Mouse (Mus musculus) layer of hippocampus, adult 11-12 months (tissue): ENCODE data around the gene Rhoj.
"Not testable (repeated sequence)": the region's sequence is repeated elsewhere in the genome, so short reads cannot be mapped to it uniquely, and the experiment has no call there.

Source experiments
- DNase-seq: peaks from one replicate; pipeline ENCODE4 v3.0.0; 2022; ENCODE audit warnings: low spot score

The Rhoj gene

GRCm38 (mm10) chr12:75307961-75308951, at the start of gene Rhoj:
Gene Rhoj (plus strand): TSS chr12:75308322.
- DNase-seq, result peak; percentile 65

DNA sequence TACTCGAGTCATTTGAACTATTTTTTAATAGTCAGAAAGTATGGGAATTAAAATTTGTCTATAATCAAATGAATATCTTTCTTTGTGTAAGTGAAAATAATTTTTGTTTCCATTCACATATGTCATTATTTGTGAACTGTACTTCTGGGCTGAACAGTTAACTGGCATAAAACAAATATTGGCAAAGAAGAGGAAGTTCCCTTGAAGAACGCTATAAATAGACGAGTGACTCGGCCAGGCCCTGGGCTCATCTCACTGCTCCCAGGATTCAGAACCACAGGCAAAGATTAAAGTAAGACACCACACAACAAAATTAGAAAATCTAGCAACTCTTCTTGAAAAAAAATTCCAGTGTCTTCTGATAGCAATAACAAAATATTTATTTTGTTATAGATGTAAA, 36.4 kb upstream of the Rhoj start:
- DNase-seq, result no peak

DNA sequence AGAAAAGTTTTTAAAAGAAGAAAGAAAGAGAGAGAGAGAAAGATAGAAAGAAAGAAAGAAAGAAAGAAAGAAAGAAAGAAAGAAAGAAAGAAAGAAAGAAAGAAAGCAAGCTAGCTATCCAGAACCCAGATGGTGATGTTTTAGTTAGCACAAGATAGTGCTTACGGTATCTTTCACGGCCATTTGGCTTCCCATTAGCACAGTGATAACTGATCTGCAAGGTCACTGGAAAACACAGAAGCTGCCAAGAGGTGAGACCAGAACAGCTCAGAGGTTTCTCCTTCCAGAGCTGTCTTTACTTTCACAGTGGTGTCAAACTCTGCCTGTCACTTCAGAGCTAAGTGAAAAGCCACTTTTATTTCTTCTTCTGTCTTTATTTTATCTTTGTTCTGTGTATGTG, 32.4 kb upstream of the Rhoj start:
- DNase-seq, result no peak

- DNase-seq, result no peak
Measured at GRCm38 (mm10) chr12:75277425-75277824, 30.7 kb upstream of the Rhoj start.

DNA sequence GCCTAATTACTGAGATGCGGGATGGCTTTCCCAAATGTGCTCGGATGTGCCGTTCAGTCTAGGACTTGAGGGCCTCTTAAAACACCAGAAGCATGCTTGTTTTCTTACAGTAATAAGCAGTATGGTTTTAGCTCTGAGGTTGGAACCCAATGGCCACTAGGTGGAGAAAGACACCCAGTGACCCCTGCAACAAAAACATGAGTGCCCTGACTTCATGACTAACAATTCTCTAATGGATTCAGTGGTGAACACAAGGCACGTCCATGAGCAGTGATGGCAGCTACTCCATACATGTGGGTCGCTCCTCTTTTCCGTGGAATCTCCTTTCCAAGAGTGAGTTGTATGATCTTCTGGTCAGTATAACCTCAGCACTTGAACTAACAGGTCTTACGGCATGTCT, 27.6 kb upstream of the Rhoj start:
- peak; percentile 24 for DNase-seq

- DNase-seq, result no peak
Measured at GRCm38 (mm10) chr12:75283226-75283625, 24.9 kb upstream of the Rhoj start.

DNA sequence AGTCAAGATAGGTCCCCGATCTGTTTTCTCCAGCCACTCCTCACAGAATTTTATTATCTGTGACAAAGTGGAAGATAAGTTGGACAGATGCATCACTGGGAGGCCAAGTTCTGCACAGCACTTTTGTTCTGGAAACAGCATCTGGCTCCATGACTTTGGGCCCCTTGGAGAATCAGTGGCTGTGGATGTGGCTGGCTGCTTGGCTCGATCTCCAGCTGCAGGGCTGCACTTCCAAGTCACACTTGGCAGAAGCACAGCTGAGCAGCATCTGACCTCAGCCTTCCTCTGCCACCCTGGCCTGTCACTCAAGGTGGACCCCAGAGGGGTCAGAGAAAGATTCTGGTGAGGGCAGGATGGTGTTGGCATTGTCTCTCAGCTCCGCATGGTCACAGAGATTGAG, 22.0 kb upstream of the Rhoj start:
- no peak for DNase-seq

DNA sequence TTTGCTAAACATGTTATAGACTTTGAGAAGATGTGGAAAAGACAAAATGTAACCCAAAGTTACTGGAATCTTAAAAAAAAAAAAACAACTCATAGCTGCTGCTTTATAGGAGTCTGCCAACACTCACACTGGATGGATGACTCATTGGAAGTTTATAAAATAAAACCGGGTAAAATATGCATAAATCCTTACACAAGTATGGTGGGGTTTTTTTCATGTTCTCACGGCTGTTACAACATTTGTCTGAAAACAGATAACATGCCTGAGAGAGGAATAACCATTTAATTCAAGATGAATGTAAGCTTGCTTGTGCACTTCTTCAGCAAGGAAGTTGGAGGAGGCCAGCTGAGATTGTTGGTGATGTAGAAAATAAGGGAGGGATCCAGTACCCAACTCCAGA, 17.6 kb upstream of the Rhoj start:
- DNase-seq, result no peak

- no peak for DNase-seq
Measured at GRCm38 (mm10) chr12:75291556-75291955, 16.6 kb upstream of the Rhoj start.

GRCm38 (mm10) chr12:75292939-75293338, 15.2 kb upstream of the Rhoj start:
- no peak for DNase-seq

DNA sequence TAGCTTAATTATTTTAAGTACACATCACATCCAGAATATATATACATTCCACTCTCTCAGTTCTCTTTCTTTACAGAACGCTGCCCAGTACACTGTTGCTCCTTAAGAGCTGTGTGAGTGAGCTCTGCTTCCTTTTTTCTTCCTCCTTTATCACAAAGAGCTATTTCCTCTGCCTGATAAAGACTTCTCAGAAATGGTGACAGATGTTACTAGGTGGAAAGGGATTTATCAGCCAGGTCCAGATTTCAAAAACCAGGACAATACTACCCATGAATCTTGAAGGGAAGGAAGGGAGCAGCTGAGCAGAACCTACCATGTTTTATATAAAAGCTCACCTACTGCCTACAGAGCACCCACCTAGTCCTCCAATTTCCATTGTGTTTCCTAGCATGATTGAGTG, 8.3 kb upstream of the Rhoj start:
- DNase-seq, result no peak

DNA sequence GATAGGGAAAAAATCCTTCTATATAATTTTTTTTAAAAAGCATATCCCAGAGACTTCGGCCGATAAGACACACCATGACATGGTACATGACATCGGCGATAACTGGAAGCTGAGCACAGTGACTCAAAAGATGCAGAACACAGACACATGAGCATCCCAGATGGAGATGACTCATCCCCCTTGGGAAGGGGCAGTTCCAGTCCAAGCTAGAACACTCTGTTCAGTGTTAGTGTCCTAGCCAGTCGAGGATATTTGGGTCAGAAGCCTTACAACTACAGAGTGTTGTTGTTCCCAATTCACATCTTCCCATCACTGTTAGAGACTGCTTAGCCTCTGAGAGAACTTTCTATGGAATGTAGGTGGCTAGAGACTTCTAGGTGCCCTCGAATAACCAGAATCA, 4.0 kb upstream of the Rhoj start:
- DNase-seq, result peak; percentile 23

DNA sequence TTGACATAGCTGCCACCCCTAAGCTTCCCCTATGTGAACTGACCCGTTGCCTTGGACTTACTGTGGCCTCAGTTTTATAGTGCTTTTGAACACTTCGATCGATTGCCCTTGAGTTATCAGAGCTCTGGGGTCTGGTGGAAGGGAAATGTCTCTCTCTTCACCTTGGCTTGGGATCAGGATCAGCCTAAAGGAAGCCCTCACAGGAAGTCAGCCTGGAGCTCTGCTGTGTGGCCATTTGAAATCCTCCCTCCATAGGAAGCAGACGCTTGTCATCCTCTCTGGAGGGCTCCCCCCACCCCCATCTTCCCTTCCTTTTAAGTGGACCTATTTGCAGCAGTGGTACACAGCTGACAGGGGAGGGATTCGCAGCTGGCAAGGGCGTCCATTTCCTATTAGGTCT, 1.6 kb downstream of the Rhoj start:
- DNase-seq, result no peak

GRCm38 (mm10) chr12:75310766-75311165, 2.6 kb downstream of the Rhoj start:
- DNase-seq, result no peak

GRCm38 (mm10) chr12:75311879-75312278, 3.8 kb downstream of the Rhoj start:
- no peak for DNase-seq

GRCm38 (mm10) chr12:75313992-75314391, 5.9 kb downstream of the Rhoj start:
- DNase-seq, result no peak

- no peak for DNase-seq
Measured at GRCm38 (mm10) chr12:75315851-75316250, 7.7 kb downstream of the Rhoj start.

DNA sequence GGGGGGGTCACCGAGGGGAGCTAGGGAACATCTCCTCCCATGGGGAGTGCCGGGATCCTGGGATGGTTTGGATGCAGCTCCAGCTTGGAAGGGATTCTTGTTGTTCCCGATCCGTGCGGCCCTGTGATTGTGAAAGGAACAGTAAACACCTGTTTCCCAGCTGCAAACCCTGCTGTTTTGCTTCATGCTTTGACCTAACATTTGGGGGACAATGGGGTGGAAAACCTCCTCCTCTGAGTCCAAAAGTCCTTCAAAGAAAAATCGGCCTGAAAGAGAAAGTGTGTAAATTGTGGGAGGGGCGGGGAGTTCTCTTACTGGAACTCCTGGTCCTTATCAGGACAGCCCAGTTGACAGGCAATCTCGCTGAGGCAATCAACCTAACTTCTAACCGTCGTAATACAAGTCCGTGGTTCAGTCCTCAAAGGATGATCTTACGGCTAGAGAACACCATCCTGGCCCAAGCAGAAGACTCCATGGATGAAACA, 12.4 kb downstream of the Rhoj start:
- no peak for DNase-seq

- no peak for DNase-seq
Measured at GRCm38 (mm10) chr12:75321189-75321588, 13.1 kb downstream of the Rhoj start.

DNA sequence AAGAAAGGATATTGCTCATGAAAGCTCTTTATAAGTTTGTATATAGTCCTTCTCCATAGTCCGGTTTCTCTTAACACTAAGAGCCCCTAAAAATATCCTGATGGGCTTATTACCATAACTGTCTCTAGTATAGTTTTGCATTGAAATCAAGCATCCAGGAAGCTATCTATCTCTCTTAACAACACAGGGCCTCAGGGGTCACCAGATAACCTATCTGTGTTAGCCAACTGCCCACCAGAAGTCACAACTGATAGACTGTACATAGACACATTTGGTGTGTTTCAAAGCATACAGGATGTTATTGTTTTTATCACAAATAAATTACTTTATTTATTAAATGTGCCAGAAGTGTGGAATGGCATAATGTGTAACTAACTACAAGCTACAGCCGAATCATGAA, 21.1 kb downstream of the Rhoj start:
- DNase-seq, result no peak

- no peak for DNase-seq
Measured at GRCm38 (mm10) chr12:75339894-75340293, 31.8 kb downstream of the Rhoj start.

- no peak for DNase-seq
Measured at GRCm38 (mm10) chr12:75340331-75340730, 32.2 kb downstream of the Rhoj start.

DNA sequence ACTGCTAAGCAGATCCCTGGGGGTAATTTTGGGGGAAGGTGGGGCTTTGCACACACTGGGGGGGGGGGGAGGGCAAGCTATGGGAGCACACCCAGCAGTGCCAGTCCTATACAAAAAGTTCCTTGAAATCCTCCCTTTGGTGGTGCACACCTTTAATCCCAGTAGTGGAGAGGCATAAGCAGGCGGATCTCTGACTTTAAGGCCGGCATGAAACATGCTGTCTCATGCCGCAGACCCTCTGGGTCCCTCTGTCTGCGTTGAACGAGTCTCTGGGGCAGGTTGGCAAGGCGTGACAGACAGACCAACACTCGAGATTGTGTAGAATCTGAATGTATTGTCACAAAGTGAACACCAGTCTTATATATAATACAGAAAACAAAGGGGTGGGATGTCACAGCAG, 40.4 kb downstream of the Rhoj start:
- DNase-seq, result no peak

DNA sequence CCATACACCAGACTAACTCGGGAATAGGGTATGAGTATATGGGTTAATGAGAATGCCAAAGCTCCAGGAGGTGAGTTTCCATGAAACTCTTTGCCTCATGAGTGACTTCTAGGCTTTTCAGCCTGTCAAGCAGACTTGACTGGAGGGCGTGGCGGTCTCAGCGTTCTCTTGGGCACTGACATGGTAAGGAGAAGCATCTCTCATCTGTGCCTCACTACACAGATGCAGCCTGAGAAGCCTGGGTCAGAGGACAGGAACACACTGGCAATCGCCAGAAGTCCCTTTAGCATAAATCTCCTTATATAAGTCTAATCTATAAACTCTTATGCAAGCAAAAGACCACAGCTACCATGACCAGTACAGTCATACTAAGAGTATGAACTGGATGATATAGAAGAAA, 41.4 kb downstream of the Rhoj start:
- DNase-seq, result not testable (repeated sequence)
